Mouse (Mus musculus) lung, postnatal 0 days (tissue): ENCODE results near the gene Tusc2. TPM values are rescaled to one million over a fixed set of nuclear protein-coding genes. Genes with fewer than 3 reads are reported as not detected.

ENCODE experiments used
- ATAC-seq: fragments of 200-750 bp; cut with Nextera tagmentation; 2 replicates; pipeline ENCODE4 v1.8.0; 2017; ENCODE audit warnings: moderate library complexity
- DNase-seq: peaks from one replicate; pipeline ENCODE4 v3.0.0-alpha.2; 2016; ENCODE audit warnings: low spot score
- H3K27ac ChIP-seq: fragments of 300-500 bp; sonication (generic); 2 replicates; pipeline ENCODE4 v1.5.1; 2014; ENCODE audit warnings: antibody characterized with exemption, mild to moderate bottlenecking, low read length, mixed read lengths
- H3K27me3 ChIP-seq: fragments of 300-500 bp; sonication (generic); replicated peaks from 2 replicates; pipeline ENCODE4 v1.6.1; 2014; ENCODE audit warnings: low read length, mixed read lengths; ENCODE audit not compliant: insufficient read depth
- H3K36me3 ChIP-seq: fragments of 300-500 bp; sonication (generic); 2 replicates; pipeline ENCODE4 v1.6.1; 2014; ENCODE audit warnings: low read length, mixed read lengths; ENCODE audit not compliant: insufficient read depth
- H3K4me1 ChIP-seq: fragments of 300-500 bp; sonication (generic); 2 replicates; pipeline ENCODE4 v1.6.1; 2014; ENCODE audit warnings: antibody characterized with exemption, low read depth, low read length, mixed read lengths; ENCODE audit not compliant: insufficient read depth
- H3K4me2 ChIP-seq: fragments of 300-500 bp; sonication (generic); replicated peaks from 2 replicates; pipeline ENCODE4 v1.6.1; 2014; ENCODE audit warnings: low read depth, mild to moderate bottlenecking, low read length, moderate library complexity, mixed read lengths
- H3K4me3 ChIP-seq: fragments of 300-500 bp; sonication (generic); 2 replicates; pipeline ENCODE4 v1.5.1; 2014; ENCODE audit warnings: low read depth, low read length
- H3K9ac ChIP-seq: fragments of 300-500 bp; sonication (generic); replicated peaks from 2 replicates; pipeline ENCODE4 v1.6.1; 2014; ENCODE audit warnings: low read depth, mild to moderate bottlenecking
- H3K9me3 ChIP-seq: fragments of 300-500 bp; sonication (generic); 2 replicates; pipeline ENCODE4 v1.6.1; 2016; ENCODE audit warnings: low read length, mixed read lengths
- CTCF ChIP-seq: IDR thresholded peaks from 2 replicates; pipeline ENCODE4 v1.5.1; 2016; ENCODE audit warnings: antibody characterized with exemption, mild to moderate bottlenecking
- EP300 ChIP-seq: IDR thresholded peaks from 2 replicates; pipeline ENCODE4 v1.6.1; 2016; ENCODE audit warnings: antibody characterized with exemption, mild to moderate bottlenecking, control low read depth
- WGBS: fragments of 180-500 bp; shearing (Covaris S2); extraction: QIAGEN DNeasy Blood & Tissue Kit; methylation state at CpG from one replicate; pipeline ENCODE4 v1.1.7; 2014; 5-methylcytosine and 5-hydroxymethylcytosine counted together
- polyA plus RNA-seq: library from polyadenylated mRNA; unstranded; fragments of >200 nt; fragmentation: Nextera tagmentation; extraction: Ambion mirVana; gene quantifications from 2 replicates; pipeline ENCODE4 v1.2.1, GENCODE M21; 2015

Gene Tusc2
- polyA plus RNA-seq, 1 experiment from 2014 or later, result 41.5 TPM

- H3K4me2 ChIP-seq, result no peak overlapping the region
- no peaks in the 10 kb centered on the region for H3K36me3 ChIP-seq
- no peaks in the 10 kb centered on the region for H3K27me3 ChIP-seq
- no peak for ATAC-seq
- 79% methylated on average over 11 of the region's 11 CpGs for WGBS
- no peak for DNase-seq
- H3K27ac ChIP-seq, result no peak overlapping the region
- TF ChIP-seq EP300 (no peak), CTCF (no peak)
- H3K4me3 ChIP-seq, result no peak overlapping the region
- 0 out of 2 replicates have a peak, but pooled peaks cover 3% of the 10 kb centered on the region for H3K4me1 ChIP-seq
- no peak overlapping the region for H3K9ac ChIP-seq
- no peaks in the 10 kb centered on the region for H3K9me3 ChIP-seq
Measured at GRCm38 (mm10) chr9:107601275-107601674, 38.2 kb downstream of the Tusc2 start.

- H3K4me1 ChIP-seq, result no peaks in the 10 kb centered on the region
- H3K27ac ChIP-seq, result no peak overlapping the region
- peak; percentile 91 for DNase-seq
- H3K4me3 ChIP-seq, result no peak overlapping the region
- H3K4me2 ChIP-seq, result no peak overlapping the region
- no peaks in the 10 kb centered on the region for H3K36me3 ChIP-seq
- WGBS, result 11% methylated on average over 10 of the region's 10 CpGs
- ATAC-seq, result peak; percentile 60
- H3K9ac ChIP-seq, result no peak overlapping the region
- no peaks in the 10 kb centered on the region for H3K9me3 ChIP-seq
- no peaks in the 10 kb centered on the region for H3K27me3 ChIP-seq
- TF ChIP-seq CTCF (peak; percentile 99), EP300 (no peak)
Measured at GRCm38 (mm10) chr9:107602068-107602648, 39.1 kb downstream of the Tusc2 start.

- no peaks in the 10 kb centered on the region for H3K4me1 ChIP-seq
Measured at GRCm38 (mm10) chr9:107603251-107603650, 40.2 kb downstream of the Tusc2 start.

GRCm38 (mm10) chr9:107605041-107605661 lies 42.1 kb downstream of the Tusc2 start:
- peak; percentile 58 for ATAC-seq
- Histone ChIP-seq H3K27me3 (no peaks in the 10 kb centered on the region), H3K27ac (peak overlapping the region; percentile 91; the same call in 1 of the 2 replicates), H3K4me3 (no peak overlapping the region), H3K9me3 (no peaks in the 10 kb centered on the region), H3K4me2 (peak overlapping the region; percentile 41), H3K9ac (0 out of 2 replicates have a peak overlapping the region, but pooled peaks have one; percentile 12), H3K4me1 (no peaks in the 10 kb centered on the region; the same call in 1 of the 2 replicates), H3K36me3 (no peaks in the 10 kb centered on the region)
- TF ChIP-seq CTCF (no peak), EP300 (no peak)
- 30% methylated on average over 21 of the region's 23 CpGs for WGBS
- DNase-seq, result peak; percentile 84

More at GRCm38 (mm10) chr9:107603251-107603650, 40.2 kb downstream of the Tusc2 start:
- Histone ChIP-seq H3K4me3 (no peak overlapping the region), H3K9me3 (no peaks in the 10 kb centered on the region), H3K36me3 (no peaks in the 10 kb centered on the region), H3K4me2 (no peak overlapping the region), H3K9ac (no peak overlapping the region), H3K27ac (no peak overlapping the region), H3K27me3 (no peaks in the 10 kb centered on the region)
- ATAC-seq (no peak), DNase-seq (no peak)
- TF ChIP-seq EP300 (no peak), CTCF (no peak)
- WGBS, result 75% methylated on average over 6 of the region's 6 CpGs

GRCm38 (mm10) chr9:107606591-107606990 lies 43.5 kb downstream of the Tusc2 start:
- H3K27me3 ChIP-seq, result no peaks in the 10 kb centered on the region
- peak overlapping the region; percentile 44 for H3K4me2 ChIP-seq
- no peaks in the 10 kb centered on the region for H3K9me3 ChIP-seq
- peaks cover 10% of the 10 kb centered on the region for H3K4me1 ChIP-seq
- H3K36me3 ChIP-seq, result no peaks in the 10 kb centered on the region
- peak overlapping the region; percentile 19 for H3K4me3 ChIP-seq
- WGBS, result 26% methylated on average over 9 of the region's 9 CpGs
- H3K9ac ChIP-seq, result 0 out of 2 replicates have a peak overlapping the region, but pooled peaks have one; percentile 26
- peak; percentile 18; the same call in 1 of the 2 replicates for ATAC-seq
- H3K27ac ChIP-seq, result peak overlapping the region; percentile 91
- no peak for DNase-seq
- TF ChIP-seq EP300 (no peak), CTCF (no peak)

- H3K4me2 ChIP-seq, result peak overlapping the region; percentile 44
- 0 out of 2 replicates have a peak overlapping the region, but pooled peaks have one; percentile 26 for H3K9ac ChIP-seq
- no peaks in the 10 kb centered on the region for H3K9me3 ChIP-seq
- TF ChIP-seq EP300, result no peak
- no peak for TF ChIP-seq CTCF
- no peaks in the 10 kb centered on the region for H3K27me3 ChIP-seq
- H3K27ac ChIP-seq, result peak overlapping the region; percentile 91
- peak overlapping the region; percentile 19 for H3K4me3 ChIP-seq
- H3K36me3 ChIP-seq, result no peaks in the 10 kb centered on the region
- 63% methylated on average over 2 of the region's 2 CpGs for WGBS
- peaks cover 15% of the 10 kb centered on the region for H3K4me1 ChIP-seq
- ATAC-seq (no peak), DNase-seq (no peak)
Measured at GRCm38 (mm10) chr9:107607036-107607435, 44.0 kb downstream of the Tusc2 start.
